Mouse (Mus musculus): Measurements from ENCODE around the gene A630001G21Rik.

- TF ChIP-seq CTCF (IDR thresholded peaks at IDR 0.05): no peak
- TF ChIP-seq EP300 (IDR thresholded peaks at IDR 0.05): no peak
Measured at GRCm38 (mm10) chr1:85778436-85778835, at the start of gene A630001G21Rik.

All from lung, postnatal 0 days (tissue).